Mouse (Mus musculus) embryonic fibroblast, embryonic 13.5 days (primary cell): Measurements from ENCODE around the gene Bfar.

Experiments used
- CTCF ChIP-seq: IDR thresholded peaks from 2 replicates; pipeline ENCODE4 v1.5.1; 2011; ENCODE audit warnings: mild to moderate bottlenecking, control low read depth, low read length, moderate library complexity, borderline replicate concordance; ENCODE audit not compliant: insufficient read depth
- POLR2A ChIP-seq: IDR thresholded peaks from 2 replicates; pipeline ENCODE4 v1.6.1; 2011; ENCODE audit warnings: low read depth, mild to moderate bottlenecking, control low read depth, low read length, moderate library complexity

GRCm38 (mm10) chr16:13660736-13661135, 10.9 kb upstream of the Bfar start:
- no peak for TF ChIP-seq POLR2A
- TF ChIP-seq CTCF: no peak
